Mouse (Mus musculus): ENCODE data around the gene Plscr3.

DNA sequence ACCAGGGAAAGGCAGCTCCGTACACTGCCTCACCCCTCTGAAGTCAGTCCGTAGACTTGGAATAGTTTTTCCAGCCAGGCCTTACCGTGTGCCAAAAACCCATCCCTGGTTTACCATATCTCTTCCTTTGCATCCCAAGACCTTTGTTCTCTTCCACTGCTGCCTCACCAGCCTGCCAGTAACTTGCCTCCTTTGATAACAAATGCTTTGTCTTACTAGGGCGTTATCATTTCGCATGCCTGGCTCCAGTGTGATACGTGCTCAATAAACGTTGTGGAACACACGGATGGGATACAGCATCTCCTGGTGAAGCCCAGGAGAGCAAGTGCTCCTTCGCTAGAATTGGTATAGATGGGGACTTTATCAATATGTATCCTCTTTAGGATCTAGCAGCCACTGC is 21.2 kb downstream of the Plscr3 start:
- TF ChIP-seq EP300 (IDR thresholded peaks at IDR 0.05) (no peak), CTCF (IDR thresholded peaks at IDR 0.05) (no peak)
